Mouse (Mus musculus): Measurements from ENCODE around the gene Tm9sf4. TPM values are rescaled to one million over a fixed set of nuclear protein-coding genes. Genes with fewer than 3 reads are reported as not detected.
A peak's percentile ranks its signal among the peaks of the same experiment; 100 is the strongest.

Gene Tm9sf4
- polyA plus RNA-seq (2014; fragmentation: Nextera tagmentation; extraction: Ambion mirVana): 65.4 and 71.4 TPM in 2 replicates

- peak; percentile 95 for DNase-seq (ENCODE audit: low spot score)
- peak; percentile 87 for ATAC-seq (replicated peaks; ENCODE audit: low FRiP score)
- H3K9me3 ChIP-seq (ENCODE audit: control insufficient read depth, low read length): no peaks in the 10 kb centered on the region
- H3K36me3 ChIP-seq (ENCODE audit: control insufficient read depth, insufficient read depth, low read length): no peaks in the 10 kb centered on the region
- 9% methylated on average over 34 of the region's 34 CpGs for WGBS
- peak within 1 kb of the TSS; percentile 82 for H3K9ac ChIP-seq (ENCODE audit: low read depth, low read length)
- no peaks in the 10 kb centered on the region for H3K27me3 ChIP-seq (replicated peaks; ENCODE audit: control insufficient read depth, insufficient read depth, low read length)
- H3K4me2 ChIP-seq: peak within 1 kb of the TSS; percentile 69
- peaks cover 4% of the 10 kb centered on the region for H3K4me1 ChIP-seq (replicated peaks; ENCODE audit: control insufficient read depth, insufficient read depth, low read length)
- peak within 1 kb of the TSS; percentile 75 for H3K4me3 ChIP-seq (ENCODE audit: low read depth, low read length)
- peak within 1 kb of the TSS; percentile 80 for H3K27ac ChIP-seq (ENCODE audit: low read depth, low read length)
Observed at GRCm38 (mm10) chr2:153160844-153161683, at the start of gene Tm9sf4. Gene Tm9sf4, plus strand, starts transcription at chr2:153161303.

GRCm38 (mm10) chr2:153115679-153116081, 45.4 kb upstream of the Tm9sf4 start:
- WGBS: 51% methylated on average over 4 of the region's 4 CpGs
- ATAC-seq (replicated peaks; ENCODE audit: low FRiP score) (no peak), DNase-seq (ENCODE audit: low spot score) (no peak)
- Histone ChIP-seq H3K27ac (ENCODE audit: low read depth, low read length) (no peak overlapping the region), H3K36me3 (ENCODE audit: control insufficient read depth, insufficient read depth, low read length) (no peaks in the 10 kb centered on the region), H3K4me2 (no peak overlapping the region), H3K9me3 (ENCODE audit: control insufficient read depth, low read length) (no peaks in the 10 kb centered on the region), H3K9ac (ENCODE audit: low read depth, low read length) (no peak overlapping the region), H3K4me3 (ENCODE audit: low read depth, low read length) (no peak overlapping the region), H3K27me3 (replicated peaks; ENCODE audit: control insufficient read depth, insufficient read depth, low read length) (peaks cover 5% of the 10 kb centered on the region; the same call in 1 of the 2 replicates), H3K4me1 (replicated peaks; ENCODE audit: control insufficient read depth, insufficient read depth, low read length) (no peaks in the 10 kb centered on the region)

- 47% methylated on average over 7 of the region's 7 CpGs for WGBS
- H3K27me3 ChIP-seq (replicated peaks; ENCODE audit: control insufficient read depth, insufficient read depth, low read length): no peaks in the 10 kb centered on the region; the same call in 1 of the 2 replicates
- no peak overlapping the region for H3K4me2 ChIP-seq
- no peak overlapping the region for H3K27ac ChIP-seq (ENCODE audit: low read depth, low read length)
- no peaks in the 10 kb centered on the region for H3K9me3 ChIP-seq (ENCODE audit: control insufficient read depth, low read length)
- no peak overlapping the region for H3K9ac ChIP-seq (ENCODE audit: low read depth, low read length)
- no peaks in the 10 kb centered on the region for H3K4me1 ChIP-seq (replicated peaks; ENCODE audit: control insufficient read depth, insufficient read depth, low read length)
- H3K36me3 ChIP-seq (ENCODE audit: control insufficient read depth, insufficient read depth, low read length): no peaks in the 10 kb centered on the region
- no peak overlapping the region for H3K4me3 ChIP-seq (ENCODE audit: low read depth, low read length)
- DNase-seq (ENCODE audit: low spot score) (no peak), ATAC-seq (replicated peaks; ENCODE audit: low FRiP score) (no peak)
Observed at GRCm38 (mm10) chr2:153117051-153117486, 44.0 kb upstream of the Tm9sf4 start.

GRCm38 (mm10) chr2:153119488-153119887, 41.6 kb upstream of the Tm9sf4 start:
- no peak for ATAC-seq (replicated peaks; ENCODE audit: low FRiP score)
- Histone ChIP-seq H3K36me3 (ENCODE audit: control insufficient read depth, insufficient read depth, low read length) (no peaks in the 10 kb centered on the region), H3K4me2 (no peak overlapping the region), H3K27ac (ENCODE audit: low read depth, low read length) (no peak overlapping the region), H3K9ac (ENCODE audit: low read depth, low read length) (no peak overlapping the region), H3K4me3 (ENCODE audit: low read depth, low read length) (no peak overlapping the region), H3K4me1 (replicated peaks; ENCODE audit: control insufficient read depth, insufficient read depth, low read length) (no peaks in the 10 kb centered on the region), H3K9me3 (ENCODE audit: control insufficient read depth, low read length) (no peaks in the 10 kb centered on the region), H3K27me3 (replicated peaks; ENCODE audit: control insufficient read depth, insufficient read depth, low read length) (no peaks in the 10 kb centered on the region)
- DNase-seq (ENCODE audit: low spot score): no peak
- WGBS: 80% methylated on average over 6 of the region's 6 CpGs

- no peak overlapping the region for H3K9ac ChIP-seq (ENCODE audit: low read depth, low read length)
- H3K27ac ChIP-seq (ENCODE audit: low read depth, low read length): no peak overlapping the region
- H3K4me3 ChIP-seq (ENCODE audit: low read depth, low read length): no peak overlapping the region
- H3K9me3 ChIP-seq (ENCODE audit: control insufficient read depth, low read length): no peaks in the 10 kb centered on the region
- H3K27me3 ChIP-seq (replicated peaks; ENCODE audit: control insufficient read depth, insufficient read depth, low read length): no peaks in the 10 kb centered on the region
- DNase-seq (ENCODE audit: low spot score): no peak
- 59% methylated on average over 8 of the region's 8 CpGs for WGBS
- H3K4me2 ChIP-seq: no peak overlapping the region
- no peaks in the 10 kb centered on the region for H3K4me1 ChIP-seq (replicated peaks; ENCODE audit: control insufficient read depth, insufficient read depth, low read length)
- no peaks in the 10 kb centered on the region for H3K36me3 ChIP-seq (ENCODE audit: control insufficient read depth, insufficient read depth, low read length)
- no peak for ATAC-seq (replicated peaks; ENCODE audit: low FRiP score)
Observed at GRCm38 (mm10) chr2:153120126-153120525, 41.0 kb upstream of the Tm9sf4 start.

GRCm38 (mm10) chr2:153121821-153122615, 39.1 kb upstream of the Tm9sf4 start:
- Histone ChIP-seq H3K4me2 (no peak overlapping the region), H3K9me3 (ENCODE audit: control insufficient read depth, low read length) (no peaks in the 10 kb centered on the region), H3K36me3 (ENCODE audit: control insufficient read depth, insufficient read depth, low read length) (no peaks in the 10 kb centered on the region), H3K27ac (ENCODE audit: low read depth, low read length) (no peak overlapping the region), H3K4me1 (replicated peaks; ENCODE audit: control insufficient read depth, insufficient read depth, low read length) (no peaks in the 10 kb centered on the region), H3K9ac (ENCODE audit: low read depth, low read length) (no peak overlapping the region), H3K27me3 (replicated peaks; ENCODE audit: control insufficient read depth, insufficient read depth, low read length) (no peaks in the 10 kb centered on the region), H3K4me3 (ENCODE audit: low read depth, low read length) (no peak overlapping the region)
- ATAC-seq (replicated peaks; ENCODE audit: low FRiP score) (no peak), DNase-seq (ENCODE audit: low spot score) (no peak)
- WGBS: 69% methylated on average over 8 of the region's 8 CpGs

GRCm38 (mm10) chr2:153122701-153123100, 38.4 kb upstream of the Tm9sf4 start:
- H3K36me3 ChIP-seq (ENCODE audit: control insufficient read depth, insufficient read depth, low read length): no peaks in the 10 kb centered on the region
- no peak overlapping the region for H3K9ac ChIP-seq (ENCODE audit: low read depth, low read length)
- H3K4me1 ChIP-seq (replicated peaks; ENCODE audit: control insufficient read depth, insufficient read depth, low read length): no peaks in the 10 kb centered on the region
- WGBS: 76% methylated on average over 7 of the region's 7 CpGs
- no peaks in the 10 kb centered on the region for H3K27me3 ChIP-seq (replicated peaks; ENCODE audit: control insufficient read depth, insufficient read depth, low read length)
- ATAC-seq (replicated peaks; ENCODE audit: low FRiP score): no peak
- no peak overlapping the region for H3K27ac ChIP-seq (ENCODE audit: low read depth, low read length)
- H3K4me3 ChIP-seq (ENCODE audit: low read depth, low read length): no peak overlapping the region
- no peaks in the 10 kb centered on the region for H3K9me3 ChIP-seq (ENCODE audit: control insufficient read depth, low read length)
- DNase-seq (ENCODE audit: low spot score): no peak
- no peak overlapping the region for H3K4me2 ChIP-seq

- no peaks in the 10 kb centered on the region for H3K4me1 ChIP-seq (replicated peaks; ENCODE audit: control insufficient read depth, insufficient read depth, low read length)
- no peaks in the 10 kb centered on the region; the same call in 1 of the 2 replicates for H3K27me3 ChIP-seq (replicated peaks; ENCODE audit: control insufficient read depth, insufficient read depth, low read length)
- DNase-seq (ENCODE audit: low spot score): no peak
- no peak for ATAC-seq (replicated peaks; ENCODE audit: low FRiP score)
- no peaks in the 10 kb centered on the region for H3K9me3 ChIP-seq (ENCODE audit: control insufficient read depth, low read length)
- H3K9ac ChIP-seq (ENCODE audit: low read depth, low read length): no peak overlapping the region
- no peaks in the 10 kb centered on the region for H3K36me3 ChIP-seq (ENCODE audit: control insufficient read depth, insufficient read depth, low read length)
- H3K4me3 ChIP-seq (ENCODE audit: low read depth, low read length): no peak overlapping the region
- no peak overlapping the region for H3K4me2 ChIP-seq
- H3K27ac ChIP-seq (ENCODE audit: low read depth, low read length): no peak overlapping the region
- 51% methylated on average over 5 of the region's 5 CpGs for WGBS
Observed at GRCm38 (mm10) chr2:153125875-153126274, 35.2 kb upstream of the Tm9sf4 start.
